Mouse (Mus musculus) cerebellum, adult 2 months (tissue): ENCODE measurements around the gene Wdr24. TPM values are rescaled to one million over a fixed set of nuclear protein-coding genes. Genes with fewer than 3 reads are reported as not detected.

Experiments
- DNase-seq, 2 experiments: peaks; one replicate each; pipeline ENCODE4 v3.0.0; 2021
- H3K27ac ChIP-seq: fragments of 200-500 bp; 2 replicates; pipeline ENCODE4 v1.5.1; 2012; ENCODE audit warnings: low read length, control low read depth, inconsistent platforms; ENCODE audit not compliant: insufficient read depth
- H3K27me3 ChIP-seq: fragments of 200-500 bp; 2 replicates; pipeline ENCODE4 v1.6.1; 2012; ENCODE audit warnings: inconsistent platforms, mild to moderate bottlenecking, low read length, moderate library complexity; ENCODE audit not compliant: control insufficient read depth, insufficient read depth
- H3K4me1 ChIP-seq: fragments of 200-500 bp; 2 replicates; pipeline ENCODE4 v1.6.1; 2011; ENCODE audit warnings: low read length; ENCODE audit not compliant: control insufficient read depth, insufficient read depth
- H3K4me3 ChIP-seq: fragments of 200-500 bp; replicated peaks from 2 replicates; pipeline ENCODE3; 2011; ENCODE audit warnings: mild to moderate bottlenecking, low read depth, low read length, control low read depth; ENCODE audit not compliant: insufficient read depth
- CTCF ChIP-seq: fragments of 200-500 bp; IDR thresholded peaks from 2 replicates; pipeline ENCODE4 v1.5.1; 2011; ENCODE audit warnings: low read depth, mild to moderate bottlenecking, control low read depth, low read length, moderate library complexity, borderline replicate concordance; ENCODE audit not compliant: insufficient read depth
- POLR2A ChIP-seq: fragments of 200-500 bp; IDR thresholded peaks from 2 replicates; pipeline ENCODE4 v1.6.1; 2011; ENCODE audit warnings: low read length, control low read depth, borderline replicate concordance; ENCODE audit not compliant: insufficient read depth
- WGBS: fragments of 180-500 bp; shearing (Covaris S2); methylation state at CpG from one replicate; pipeline ENCODE4 v1.1.7; 2018; 5-methylcytosine and 5-hydroxymethylcytosine counted together
- polyA plus RNA-seq: library from polyadenylated mRNA; depleted of rRNA; stranded (reverse); fragments of >200 nt; gene quantifications from 2 replicates; pipeline ENCODE4 v1.2.3, GENCODE M21; 2012; rRNA removed

Gene Wdr24
- polyA plus RNA-seq, 1 experiment = 32.8 TPM

DNA sequence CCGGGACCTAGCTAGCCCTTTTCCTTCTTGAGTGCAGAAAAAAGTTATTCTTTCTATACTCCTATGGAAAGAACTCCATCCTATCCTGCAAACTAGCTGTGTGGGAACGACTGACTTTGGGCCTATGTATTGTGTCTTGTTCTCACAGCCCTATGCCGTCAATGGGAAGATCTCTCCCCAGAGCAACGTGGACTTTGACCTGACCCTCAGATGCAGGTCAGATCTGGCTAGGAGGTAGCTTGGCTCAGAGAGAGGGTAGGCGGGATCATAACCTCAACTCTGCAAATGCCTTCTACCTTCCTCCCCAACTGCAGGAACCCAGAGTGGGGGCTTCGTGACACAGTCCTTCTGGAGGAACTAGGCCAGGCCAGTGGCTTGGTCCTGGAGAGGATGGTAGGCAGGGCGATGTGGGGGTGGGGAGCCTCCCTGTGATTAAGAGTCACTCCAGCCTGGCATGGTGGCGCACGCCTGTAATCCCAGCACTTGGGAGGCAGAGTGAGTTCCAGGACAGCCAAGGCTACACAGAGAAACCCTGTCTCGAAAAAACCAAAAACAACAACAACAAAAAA is 53.0 kb downstream of the Wdr24 start:
- no peaks in the 10 kb centered on the region for H3K27me3 ChIP-seq
- H3K4me3 ChIP-seq = peak overlapping the region; percentile 96
- H3K27ac ChIP-seq = no peak overlapping the region
- no peak for DNase-seq
- H3K4me1 ChIP-seq = peaks cover 28% of the 10 kb centered on the region
- TF ChIP-seq CTCF (no peak), POLR2A (no peak)
- WGBS = 43% methylated on average over 10 of the region's 10 CpGs

- Histone ChIP-seq H3K4me3 (no peak overlapping the region), H3K27ac (no peak overlapping the region), H3K4me1 (peaks cover 28% of the 10 kb centered on the region), H3K27me3 (no peaks in the 10 kb centered on the region)
- DNase-seq = no peak
- TF ChIP-seq POLR2A (no peak), CTCF (no peak)
- 86% methylated on average over 3 of the region's 3 CpGs for WGBS
Observed at GRCm38 (mm10) chr17:25877025-25877424, 53.6 kb downstream of the Wdr24 start.

GRCm38 (mm10) chr17:25877741-25878610 is 54.5 kb downstream of the Wdr24 start:
- Histone ChIP-seq H3K27me3 (no peaks in the 10 kb centered on the region), H3K4me3 (no peak overlapping the region), H3K27ac (no peak overlapping the region), H3K4me1 (peaks cover 28% of the 10 kb centered on the region)
- WGBS = 82% methylated on average over 32 of the region's 32 CpGs
- peak in 1 of 2 experiments; percentile 34 for DNase-seq
- TF ChIP-seq CTCF (no peak), POLR2A (0 out of 2 replicates have a peak, but pooled peaks have one; percentile 12)

Other genes with a start within 250 kb of the Wdr24 start
- 18.6 and 19.1 TPM in 2 replicates for gene Lmf1, start 244.5 kb upstream of the Wdr24 start, polyA plus RNA-seq
- 489 and 519 TPM in 2 replicates for gene Gng13, start 106.5 kb upstream of the Wdr24 start, polyA plus RNA-seq
- gene Chtf18, start 96.2 kb upstream of the Wdr24 start, polyA plus RNA-seq = 3.7 and 4.1 TPM in 2 replicates
- 96.4 and 97.4 TPM in 2 replicates for gene Rpusd1, start 96.0 kb upstream of the Wdr24 start, polyA plus RNA-seq
- 0.73 and 1.1 TPM in 2 replicates for gene Mslnl, start 87.6 kb upstream of the Wdr24 start, polyA plus RNA-seq
- gene Msln, start 69.2 kb upstream of the Wdr24 start, polyA plus RNA-seq = 0.21 and 0.38 TPM in 2 replicates
- 43.5 and 45.5 TPM in 2 replicates for gene Narfl, start 49.9 kb upstream of the Wdr24 start, polyA plus RNA-seq
- gene Haghl, start 38.0 kb upstream of the Wdr24 start, polyA plus RNA-seq = 340 and 348 TPM in 2 replicates
- 0.47 and 0.79 TPM in 2 replicates for gene Ccdc78, start 37.0 kb upstream of the Wdr24 start, polyA plus RNA-seq
- 167 and 178 TPM in 2 replicates for gene Fam173a, start 30.7 kb upstream of the Wdr24 start, polyA plus RNA-seq
- 3.3 and 5.0 TPM in 2 replicates for gene AC134908.4, start 28.0 kb upstream of the Wdr24 start, polyA plus RNA-seq
- 534 and 542 TPM in 2 replicates for gene Metrn, start 26.5 kb upstream of the Wdr24 start, polyA plus RNA-seq
- 187 and 207 TPM in 2 replicates for gene Fbxl16, start 14.5 kb upstream of the Wdr24 start, polyA plus RNA-seq
- 65.8 and 75.2 TPM in 2 replicates for gene Jmjd8, start 5.2 kb downstream of the Wdr24 start, polyA plus RNA-seq
- 326 and 333 TPM in 2 replicates for gene Stub1, start 9.8 kb downstream of the Wdr24 start, polyA plus RNA-seq
- gene Rhbdl1, start 13.7 kb downstream of the Wdr24 start, polyA plus RNA-seq = 111 and 119 TPM in 2 replicates
- 42.9 and 45.9 TPM in 2 replicates for gene Gm20683, start 18.1 kb downstream of the Wdr24 start, polyA plus RNA-seq
- gene Rhot2, start 21.2 kb downstream of the Wdr24 start, polyA plus RNA-seq = 105 and 121 TPM in 2 replicates
- 21.6 and 26.9 TPM in 2 replicates for gene Wdr90, start 37.9 kb downstream of the Wdr24 start, polyA plus RNA-seq
- gene Mcrip2, start 45.1 kb downstream of the Wdr24 start, polyA plus RNA-seq = 31.9 and 34.1 TPM in 2 replicates
- gene Mettl26, start 51.4 kb downstream of the Wdr24 start, polyA plus RNA-seq = 110 and 116 TPM in 2 replicates
- gene Wfikkn1, start 57.2 kb downstream of the Wdr24 start, polyA plus RNA-seq = 0.95 and 1.1 TPM in 2 replicates
- 70.0 and 74.6 TPM in 2 replicates for gene Rab40c, start 96.1 kb downstream of the Wdr24 start, polyA plus RNA-seq
- 170 and 191 TPM in 2 replicates for gene Pigq, start 121.3 kb downstream of the Wdr24 start, polyA plus RNA-seq
- gene Nhlrc4, start 121.3 kb downstream of the Wdr24 start, polyA plus RNA-seq = 1.9 and 2.5 TPM in 2 replicates
- 13.4 and 14.0 TPM in 2 replicates for gene A930017K11Rik, start 128.9 kb downstream of the Wdr24 start, polyA plus RNA-seq
- 88.7 and 92.8 TPM in 2 replicates for gene Capn15, start 162.2 kb downstream of the Wdr24 start, polyA plus RNA-seq
- 81.8 and 82.9 TPM in 2 replicates for gene Rab11fip3, start 245.9 kb downstream of the Wdr24 start, polyA plus RNA-seq